Mouse (Mus musculus) large intestine, adult 2 months (tissue): ENCODE data around the gene Car14. TPM values are rescaled to one million over a fixed set of nuclear protein-coding genes. Genes with fewer than 3 reads are reported as not detected.

Source experiments
- DNase-seq: peaks from one replicate; pipeline ENCODE4 v3.0.0-alpha.2; 2012; ENCODE audit warnings: low read depth, low spot score
- WGBS: fragments of 180-500 bp; shearing (Covaris S2); methylation state at CpG from one replicate; pipeline ENCODE4 v1.1.7; 2018; 5-methylcytosine and 5-hydroxymethylcytosine counted together
- polyA plus RNA-seq: library from polyadenylated mRNA; depleted of rRNA; stranded (reverse); fragments of >200 nt; gene quantifications from 2 replicates; pipeline ENCODE4 v1.2.3, GENCODE M21; 2012

Gene Car14
- polyA plus RNA-seq, 1 experiment, result 2.5 TPM

- DNase-seq, result no peak
- WGBS, result 5% methylated on average over 16 of the region's 16 CpGs
Measured at GRCm38 (mm10) chr3:95894317-95895160, 10.0 kb downstream of the Car14 start.

- WGBS, result under 1% methylated on average over 32 of the region's 43 CpGs
- peak; percentile 94 for DNase-seq
Measured at GRCm38 (mm10) chr3:95893606-95894316, 10.7 kb downstream of the Car14 start, which contains the start of gene Aph1a. Gene Aph1a (plus strand): TSS chr3:95893969.

GRCm38 (mm10) chr3:95893126-95893525 lies 11.4 kb downstream of the Car14 start:
- DNase-seq, result no peak
- 15% methylated on average over 7 of the region's 7 CpGs for WGBS

GRCm38 (mm10) chr3:95892066-95893052 lies 12.1 kb downstream of the Car14 start:
- WGBS, result 60% methylated on average over 11 of the region's 11 CpGs
- no peak for DNase-seq

- 49% methylated on average over 12 of the region's 12 CpGs for WGBS
- no peak for DNase-seq
Measured at GRCm38 (mm10) chr3:95891211-95892065, 13.1 kb downstream of the Car14 start, which contains the start of gene BC028528. Gene BC028528 (minus strand): TSS chr3:95892005.

- DNase-seq, result no peak
- 80% methylated on average over 3 of the region's 3 CpGs for WGBS
Measured at GRCm38 (mm10) chr3:95889664-95890063, 14.8 kb downstream of the Car14 start.

GRCm38 (mm10) chr3:95887596-95887995 lies 16.9 kb downstream of the Car14 start:
- no peak for DNase-seq
- WGBS, result 43% methylated on average over 4 of the region's 4 CpGs

- 37% methylated on average over 5 of the region's 5 CpGs for WGBS
- DNase-seq, result peak; percentile 82
Measured at GRCm38 (mm10) chr3:95884400-95884799, 20.1 kb downstream of the Car14 start.

GRCm38 (mm10) chr3:95882816-95883425 lies 21.6 kb downstream of the Car14 start:
- 1% methylated on average over 24 of the region's 24 CpGs for WGBS
- no peak for DNase-seq

- DNase-seq, result peak; percentile 87
- WGBS, result under 1% methylated on average over 66 of the region's 66 CpGs
Measured at GRCm38 (mm10) chr3:95881979-95882815, 22.3 kb downstream of the Car14 start, which contains the start of gene Ciart. Gene Ciart (minus strand): TSS chr3:95882251.

GRCm38 (mm10) chr3:95879063-95879462 lies 25.4 kb downstream of the Car14 start:
- 76% methylated on average over 4 of the region's 4 CpGs for WGBS
- no peak for DNase-seq

GRCm38 (mm10) chr3:95872048-95872447 lies 32.4 kb downstream of the Car14 start:
- no peak for DNase-seq
- 40% methylated on average over 7 of the region's 7 CpGs for WGBS

GRCm38 (mm10) chr3:95871392-95871867 lies 33.1 kb downstream of the Car14 start, which contains the start of gene Mrps21:
Gene Mrps21 (minus strand): TSS chr3:95871519.
- under 1% methylated on average over 33 of the region's 33 CpGs for WGBS
- no peak for DNase-seq

GRCm38 (mm10) chr3:95870976-95871375 lies 33.5 kb downstream of the Car14 start:
- DNase-seq, result no peak
- WGBS, result 3% methylated on average over 15 of the region's 15 CpGs

GRCm38 (mm10) chr3:95867408-95867807 lies 37.1 kb downstream of the Car14 start:
- WGBS, result 91% methylated on average over 2 of the region's 2 CpGs
- DNase-seq, result no peak

- 86% methylated on average over 5 of the region's 5 CpGs for WGBS
- no peak for DNase-seq
Measured at GRCm38 (mm10) chr3:95866071-95866470, 38.4 kb downstream of the Car14 start.

GRCm38 (mm10) chr3:95865571-95865970 lies 38.9 kb downstream of the Car14 start:
- DNase-seq, result no peak
- whole genome bisulfite sequencing, result 95% methylated on average over 20 of the region's 20 CpGs
